Mouse (Mus musculus): ENCODE measurements at regions not wholly inside any gene's neighbourhood (a gene's known extent, or its start where the extent isn't known, plus 50 kb on each side); places are given as distances from the start of the nearest gene placed in this dataset.

- TF ChIP-seq CTCF (IDR thresholded peaks at IDR 0.05; ENCODE audit: low read depth, low read length), result no peak
- TF ChIP-seq POLR2A (IDR thresholded peaks at IDR 0.05; ENCODE audit: extremely low read depth, insufficient read depth, low read length), result no peak
Measured at GRCm38 (mm10) chr5:100270841-100271686, 111.5 kb upstream of the Tmem150c start.

All from liver, adult 2 months (tissue).